Mouse (Mus musculus) midbrain, embryonic 11.5 days (tissue): ENCODE measurements around the gene M1ap. TPM values are rescaled to one million over a fixed set of nuclear protein-coding genes. Genes with fewer than 3 reads are reported as not detected.

Experiments used
- ATAC-seq: fragments of 200-750 bp; cut with Nextera tagmentation; 2 replicates; pipeline ENCODE4 v1.8.0; 2017; ENCODE audit warnings: moderate TSS enrichment, moderate library complexity; ENCODE audit not compliant: low FRiP score
- DNase-seq: peaks from one replicate; pipeline ENCODE4 v3.0.0; 2015; ENCODE audit warnings: low spot score; ENCODE audit errors: missing footprints
- H3K27ac ChIP-seq: fragments of 300-500 bp; sonication (generic); 2 replicates; pipeline ENCODE4 v1.5.1; 2014; ENCODE audit warnings: low read depth, low read length
- H3K27me3 ChIP-seq: fragments of 300-500 bp; sonication (generic); 2 replicates; pipeline ENCODE4 v1.6.1; 2014; ENCODE audit warnings: mild to moderate bottlenecking, low read length, moderate library complexity, mixed read lengths; ENCODE audit not compliant: control insufficient read depth, insufficient read depth
- H3K36me3 ChIP-seq: fragments of 300-500 bp; sonication (generic); 2 replicates; pipeline ENCODE4 v1.6.1; 2014; ENCODE audit warnings: mild to moderate bottlenecking, low read length, moderate library complexity, mixed read lengths; ENCODE audit not compliant: control insufficient read depth, insufficient read depth
- H3K4me1 ChIP-seq: fragments of 300-500 bp; sonication (generic); 2 replicates; pipeline ENCODE4 v1.6.1; 2014; ENCODE audit warnings: low read length; ENCODE audit not compliant: control insufficient read depth, insufficient read depth
- H3K4me2 ChIP-seq: fragments of 300-500 bp; sonication (generic); 2 replicates; pipeline ENCODE4 v1.6.1; 2014; ENCODE audit warnings: mild to moderate bottlenecking, moderate library complexity
- H3K4me3 ChIP-seq: fragments of 300-500 bp; sonication (generic); 2 replicates; pipeline ENCODE4 v1.5.1; 2014; ENCODE audit warnings: low read depth, low read length
- H3K9ac ChIP-seq: fragments of 300-500 bp; sonication (generic); 2 replicates; pipeline ENCODE4 v1.6.1; 2014; ENCODE audit warnings: low read length
- H3K9me3 ChIP-seq: fragments of 300-500 bp; sonication (generic); 2 replicates; pipeline ENCODE4 v1.6.1; 2016; ENCODE audit warnings: low read length; ENCODE audit not compliant: control insufficient read depth
- WGBS: fragments of 180-500 bp; shearing (Covaris S2); extraction: QIAGEN DNeasy Blood & Tissue Kit; methylation state at CpG from one replicate; pipeline ENCODE4 v1.1.7; 2014; 5-methylcytosine and 5-hydroxymethylcytosine counted together
- polyA plus RNA-seq: library from polyadenylated mRNA; unstranded; fragments of >200 nt; fragmentation: Nextera tagmentation; extraction: Ambion mirVana; gene quantifications from 2 replicates; pipeline ENCODE4 v1.2.1, GENCODE M21; 2014

Gene M1ap
- polyA plus RNA-seq, 1 experiment from 2014 or later: 0.18 TPM

- ATAC-seq (no peak), DNase-seq (no peak)
- Histone ChIP-seq H3K27ac (no peak overlapping the region), H3K36me3 (no peaks in the 10 kb centered on the region), H3K27me3 (peaks cover 89% of the 10 kb centered on the region), H3K9ac (no peak overlapping the region), H3K9me3 (no peaks in the 10 kb centered on the region), H3K4me2 (no peak overlapping the region), H3K4me3 (no peak overlapping the region), H3K4me1 (peaks cover 14% of the 10 kb centered on the region)
- WGBS: 21% methylated on average over 6 of the region's 6 CpGs
Observed at GRCm38 (mm10) chr6:83066441-83066840, 119.7 kb downstream of the M1ap start.

GRCm38 (mm10) chr6:83068221-83068620 is 121.5 kb downstream of the M1ap start:
- 2% methylated on average over 8 of the region's 8 CpGs for WGBS
- ATAC-seq: no peak
- no peaks in the 10 kb centered on the region for H3K9me3 ChIP-seq
- no peak overlapping the region for H3K4me2 ChIP-seq
- no peak overlapping the region for H3K9ac ChIP-seq
- peaks cover 15% of the 10 kb centered on the region for H3K4me1 ChIP-seq
- no peak overlapping the region for H3K27ac ChIP-seq
- no peaks in the 10 kb centered on the region for H3K36me3 ChIP-seq
- H3K27me3 ChIP-seq: peaks cover 96% of the 10 kb centered on the region
- no peak overlapping the region for H3K4me3 ChIP-seq
- DNase-seq: no peak

- Histone ChIP-seq H3K9ac (no peak overlapping the region), H3K4me3 (peak overlapping the region; percentile 14; the same call in 1 of the 2 replicates)
- no peak for ATAC-seq
Observed at GRCm38 (mm10) chr6:83068706-83069487, 122.2 kb downstream of the M1ap start.

GRCm38 (mm10) chr6:83069488-83070246 is 123.0 kb downstream of the M1ap start:
- peaks cover 15% of the 10 kb centered on the region for H3K4me1 ChIP-seq
- ATAC-seq: peak; percentile 38; the same call in 1 of the 2 replicates
- WGBS: 1% methylated on average over 61 of the region's 69 CpGs
- H3K36me3 ChIP-seq: no peaks in the 10 kb centered on the region
- H3K4me2 ChIP-seq: peak overlapping the region; percentile 12; the same call in 1 of the 2 replicates
- no peaks in the 10 kb centered on the region for H3K9me3 ChIP-seq
- peak; percentile 94 for DNase-seq
- H3K4me3 ChIP-seq: peak overlapping the region; percentile 16
- no peak overlapping the region for H3K27ac ChIP-seq
- no peak overlapping the region for H3K9ac ChIP-seq
- H3K27me3 ChIP-seq: peaks cover 95% of the 10 kb centered on the region

More at GRCm38 (mm10) chr6:83068706-83069487, 122.2 kb downstream of the M1ap start:
- H3K4me1 ChIP-seq: peaks cover 15% of the 10 kb centered on the region
- no peak overlapping the region for H3K27ac ChIP-seq
- H3K9me3 ChIP-seq: no peaks in the 10 kb centered on the region
- DNase-seq: peak; percentile 95
- peak overlapping the region; percentile 20; the same call in 1 of the 2 replicates for H3K4me2 ChIP-seq
- H3K27me3 ChIP-seq: peaks cover 95% of the 10 kb centered on the region
- WGBS: under 1% methylated on average over 81 of the region's 81 CpGs
- no peaks in the 10 kb centered on the region for H3K36me3 ChIP-seq

- no peak within 1 kb of the TSS for H3K9ac ChIP-seq
- ATAC-seq (no peak), DNase-seq (no peak)
- peak within 1 kb of the TSS; percentile 12 for H3K4me2 ChIP-seq
- H3K4me3 ChIP-seq: peak within 1 kb of the TSS; percentile 16
- no peaks in the 10 kb centered on the region for H3K36me3 ChIP-seq
- H3K27me3 ChIP-seq: peaks cover 93% of the 10 kb centered on the region
- H3K27ac ChIP-seq: no peak within 1 kb of the TSS
- 3% methylated on average over 9 of the region's 10 CpGs for WGBS
- H3K4me1 ChIP-seq: peaks cover 15% of the 10 kb centered on the region
- H3K9me3 ChIP-seq: no peaks in the 10 kb centered on the region
Observed at GRCm38 (mm10) chr6:83070247-83070310, 123.4 kb downstream of the M1ap start, which contains the start of gene Tlx2. Gene Tlx2 (minus strand): TSS chr6:83070293.

- H3K4me2 ChIP-seq: peak overlapping the region; percentile 12
- peak; percentile 55 for ATAC-seq
- H3K4me3 ChIP-seq: peak overlapping the region; percentile 16
- H3K9ac ChIP-seq: no peak overlapping the region
- DNase-seq: peak; percentile 98
- WGBS: under 1% methylated on average over 57 of the region's 58 CpGs
- peaks cover 91% of the 10 kb centered on the region for H3K27me3 ChIP-seq
- H3K9me3 ChIP-seq: no peaks in the 10 kb centered on the region
- H3K27ac ChIP-seq: no peak overlapping the region
- peaks cover 15% of the 10 kb centered on the region for H3K4me1 ChIP-seq
- no peaks in the 10 kb centered on the region for H3K36me3 ChIP-seq
Observed at GRCm38 (mm10) chr6:83070311-83071219, 123.9 kb downstream of the M1ap start.

- no peaks in the 10 kb centered on the region for H3K9me3 ChIP-seq
- ATAC-seq (peak; percentile 41), DNase-seq (no peak)
- no peak overlapping the region for H3K4me2 ChIP-seq
- H3K4me1 ChIP-seq: peaks cover 15% of the 10 kb centered on the region
- no peak overlapping the region for H3K27ac ChIP-seq
- no peak overlapping the region for H3K9ac ChIP-seq
- no peak overlapping the region for H3K4me3 ChIP-seq
- WGBS: 0% methylated on average over 20 of the region's 24 CpGs
- no peaks in the 10 kb centered on the region for H3K36me3 ChIP-seq
- peaks cover 91% of the 10 kb centered on the region for H3K27me3 ChIP-seq
Observed at GRCm38 (mm10) chr6:83071220-83071619, 124.5 kb downstream of the M1ap start.

GRCm38 (mm10) chr6:83074979-83075378 is 128.3 kb downstream of the M1ap start:
- 15% methylated on average over 2 of the region's 2 CpGs for WGBS
- Histone ChIP-seq H3K27ac (no peak overlapping the region), H3K9me3 (no peaks in the 10 kb centered on the region), H3K27me3 (peaks cover 63% of the 10 kb centered on the region), H3K4me3 (no peak overlapping the region), H3K4me2 (no peak overlapping the region), H3K9ac (no peak overlapping the region), H3K4me1 (peaks cover 23% of the 10 kb centered on the region), H3K36me3 (no peaks in the 10 kb centered on the region)
- no peak for ATAC-seq
- no peak for DNase-seq
